Mouse (Mus musculus): ENCODE measurements around the gene Bach2. TPM values are rescaled to one million over a fixed set of nuclear protein-coding genes. Genes with fewer than 3 reads are reported as not detected.
A peak's percentile ranks its signal among the peaks of the same experiment; 100 is the strongest.

The Bach2 gene
- total RNA-seq, 1 experiment from 2014 or later = 8.9 TPM

- ATAC-seq (replicated peaks; ENCODE audit: low read depth, poor library complexity, severe bottlenecking) = no peak
Observed at GRCm38 (mm10) chr4:32320039-32320438, 81.4 kb downstream of the Bach2 start.

DNA sequence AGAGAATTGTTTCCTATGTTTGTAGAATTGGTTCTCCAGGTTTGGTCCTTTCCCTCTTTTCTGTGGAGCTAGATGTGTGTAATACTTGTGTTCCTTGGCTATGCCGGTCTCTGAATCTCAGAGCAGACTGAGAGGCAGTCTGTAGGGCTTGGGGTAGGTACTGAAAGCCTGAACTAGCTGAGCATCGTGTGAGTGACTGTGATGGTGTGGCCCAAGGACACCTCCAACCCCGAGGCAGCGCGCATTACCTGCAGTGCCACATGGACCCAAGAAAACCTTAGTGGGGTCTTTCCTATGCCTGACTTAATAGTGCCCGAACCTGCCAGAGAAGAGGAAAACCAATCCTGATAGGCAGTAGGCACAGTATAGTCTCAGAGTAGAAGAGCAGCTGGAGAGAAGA is 85.5 kb downstream of the Bach2 start:
- no peak for ATAC-seq (replicated peaks; ENCODE audit: low read depth, poor library complexity, severe bottlenecking)

DNA sequence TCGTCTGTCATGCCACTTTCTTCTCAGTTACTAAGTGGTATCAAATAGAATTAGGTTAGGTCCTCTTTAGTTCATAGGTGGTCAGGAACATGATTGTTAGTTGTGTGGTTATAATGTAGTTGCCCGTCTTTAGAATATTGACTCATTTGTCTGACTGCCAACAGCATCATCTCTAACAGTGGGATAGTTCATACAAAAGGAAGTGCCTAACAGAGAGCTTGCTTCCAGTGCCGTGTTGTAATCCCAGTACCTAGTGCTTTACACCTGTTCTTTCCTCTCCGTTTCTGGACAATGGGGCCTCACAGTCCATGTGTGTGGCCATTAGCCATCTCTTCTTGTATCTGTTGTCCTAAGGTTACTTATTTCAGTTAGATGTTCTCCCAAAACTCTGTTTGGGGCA is 86.4 kb downstream of the Bach2 start:
- ATAC-seq (replicated peaks; ENCODE audit: low read depth, poor library complexity, severe bottlenecking) = no peak

- ATAC-seq (replicated peaks; ENCODE audit: low read depth, poor library complexity, severe bottlenecking) = no peak
Observed at GRCm38 (mm10) chr4:32325596-32325995, 87.0 kb downstream of the Bach2 start.

- no peak for ATAC-seq (replicated peaks; ENCODE audit: low read depth, poor library complexity, severe bottlenecking)
Observed at GRCm38 (mm10) chr4:32326279-32326678, 87.7 kb downstream of the Bach2 start.

GRCm38 (mm10) chr4:32326860-32327259 is 88.3 kb downstream of the Bach2 start:
- ATAC-seq (replicated peaks; ENCODE audit: low read depth, poor library complexity, severe bottlenecking) = no peak

GRCm38 (mm10) chr4:32327626-32328025 is 89.0 kb downstream of the Bach2 start:
- no peak for ATAC-seq (replicated peaks; ENCODE audit: low read depth, poor library complexity, severe bottlenecking)

GRCm38 (mm10) chr4:32328561-32328960 is 90.0 kb downstream of the Bach2 start:
- ATAC-seq (replicated peaks; ENCODE audit: low read depth, poor library complexity, severe bottlenecking) = no peak

DNA sequence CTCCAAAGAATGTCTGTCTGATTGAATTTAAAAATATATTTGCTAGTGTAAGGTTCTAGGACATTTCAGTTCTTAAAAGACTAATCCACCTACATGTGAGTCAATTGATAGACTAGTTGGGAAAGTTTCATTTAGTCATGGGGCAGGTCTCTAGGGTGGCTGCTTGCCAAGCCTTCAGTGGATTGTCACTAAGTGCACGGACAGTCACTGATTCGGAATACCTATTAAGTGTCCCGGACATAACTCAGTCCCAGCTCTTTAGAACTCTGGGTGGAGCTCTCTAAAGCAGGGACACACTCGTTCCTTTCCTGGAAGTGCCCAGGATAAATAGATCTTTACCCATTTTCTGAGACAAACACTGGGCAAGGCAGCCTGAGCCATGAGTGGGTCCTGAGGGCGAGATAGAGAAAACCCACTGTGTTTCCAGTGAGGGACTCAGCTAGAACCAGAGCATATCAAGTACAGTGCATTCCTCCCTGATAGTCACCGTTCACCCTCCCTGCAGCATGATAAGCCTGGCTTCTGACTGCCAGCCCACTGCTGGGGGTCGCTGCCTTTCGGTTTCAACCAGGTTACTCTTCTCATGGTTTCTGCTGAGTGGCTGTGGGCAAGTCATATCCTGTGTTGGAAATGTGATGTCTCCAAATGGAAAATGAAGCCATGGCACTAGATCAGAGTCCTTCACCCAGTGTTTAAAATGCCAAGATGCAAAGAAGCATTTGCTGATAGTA is 92.1 kb downstream of the Bach2 start:
- peak; percentile 81 for ATAC-seq (replicated peaks; ENCODE audit: low read depth, poor library complexity, severe bottlenecking)

DNA sequence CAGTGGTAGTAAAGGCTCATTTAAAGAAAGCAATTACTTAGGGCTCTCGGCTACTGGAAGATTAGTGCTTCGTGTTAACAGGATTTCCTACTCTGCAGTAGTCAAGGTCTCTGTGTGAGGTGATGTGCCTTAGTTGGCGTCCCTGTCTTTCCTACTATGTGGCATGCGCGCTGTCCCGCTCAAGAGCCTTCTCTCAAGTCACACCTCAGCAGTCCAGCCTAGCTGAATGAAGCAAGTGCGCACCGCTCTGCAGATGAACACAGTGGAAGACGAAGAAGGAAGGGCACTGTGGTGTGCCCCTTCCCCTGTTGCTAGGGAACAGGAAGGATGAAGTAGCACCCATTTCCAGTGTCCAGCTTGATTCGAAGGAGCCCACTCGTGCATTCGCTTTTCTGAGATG is 93.4 kb downstream of the Bach2 start:
- no peak for ATAC-seq (replicated peaks; ENCODE audit: low read depth, poor library complexity, severe bottlenecking)

DNA sequence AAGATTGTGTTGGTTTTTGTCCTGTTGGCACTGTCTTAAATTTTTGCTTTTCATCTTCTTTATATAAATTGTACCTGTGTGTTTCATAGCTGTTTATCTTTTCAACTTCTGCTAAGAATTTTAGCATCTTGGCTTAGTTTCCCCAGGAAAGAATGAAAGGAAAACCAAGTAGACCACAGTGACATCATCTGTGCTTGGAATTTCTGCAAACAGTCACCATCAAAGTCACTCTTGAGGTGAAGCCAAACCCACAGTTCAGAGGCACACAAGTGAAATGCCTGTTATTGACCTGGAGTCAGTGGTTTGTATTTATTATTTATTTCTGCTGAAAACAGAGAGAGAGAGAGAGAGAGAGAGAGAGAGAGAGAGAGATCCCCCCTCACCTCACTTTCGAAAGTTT is 95.5 kb downstream of the Bach2 start:
- ATAC-seq (replicated peaks; ENCODE audit: low read depth, poor library complexity, severe bottlenecking) = no peak

DNA sequence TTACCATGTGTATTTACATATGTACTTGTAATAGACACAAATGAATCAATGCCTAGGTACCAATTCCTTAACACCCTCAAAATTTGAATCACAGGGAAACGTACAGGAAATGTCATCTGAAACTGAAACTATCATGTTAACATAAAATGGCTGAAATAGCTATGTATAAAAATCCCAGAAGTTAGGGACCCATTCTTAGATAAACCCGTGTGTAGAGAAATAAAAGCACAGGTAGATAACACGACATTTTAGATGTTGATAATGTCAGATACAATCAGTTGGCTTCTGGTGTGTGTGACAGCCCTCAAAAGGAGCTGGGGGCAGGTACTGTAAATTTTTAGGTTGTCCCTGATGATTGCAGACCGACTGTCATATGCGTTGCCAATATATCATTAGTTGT is 96.2 kb downstream of the Bach2 start:
- ATAC-seq (replicated peaks; ENCODE audit: low read depth, poor library complexity, severe bottlenecking) = no peak

- no peak for ATAC-seq (replicated peaks; ENCODE audit: low read depth, poor library complexity, severe bottlenecking)
Observed at GRCm38 (mm10) chr4:32335659-32336058, 97.1 kb downstream of the Bach2 start.

GRCm38 (mm10) chr4:32336642-32337041 is 98.0 kb downstream of the Bach2 start:
- ATAC-seq (replicated peaks; ENCODE audit: low read depth, poor library complexity, severe bottlenecking) = no peak

GRCm38 (mm10) chr4:32337638-32338037 is 99.0 kb downstream of the Bach2 start:
- ATAC-seq (replicated peaks; ENCODE audit: low read depth, poor library complexity, severe bottlenecking) = peak; percentile 84

- no peak for ATAC-seq (replicated peaks; ENCODE audit: low read depth, poor library complexity, severe bottlenecking)
Observed at GRCm38 (mm10) chr4:32338451-32338850, 99.8 kb downstream of the Bach2 start.

GRCm38 (mm10) chr4:32340844-32341243 is 102.2 kb downstream of the Bach2 start:
- ATAC-seq (replicated peaks; ENCODE audit: low read depth, poor library complexity, severe bottlenecking) = no peak

- no peak for ATAC-seq (replicated peaks; ENCODE audit: low read depth, poor library complexity, severe bottlenecking)
Observed at GRCm38 (mm10) chr4:32342269-32342668, 103.7 kb downstream of the Bach2 start.

DNA sequence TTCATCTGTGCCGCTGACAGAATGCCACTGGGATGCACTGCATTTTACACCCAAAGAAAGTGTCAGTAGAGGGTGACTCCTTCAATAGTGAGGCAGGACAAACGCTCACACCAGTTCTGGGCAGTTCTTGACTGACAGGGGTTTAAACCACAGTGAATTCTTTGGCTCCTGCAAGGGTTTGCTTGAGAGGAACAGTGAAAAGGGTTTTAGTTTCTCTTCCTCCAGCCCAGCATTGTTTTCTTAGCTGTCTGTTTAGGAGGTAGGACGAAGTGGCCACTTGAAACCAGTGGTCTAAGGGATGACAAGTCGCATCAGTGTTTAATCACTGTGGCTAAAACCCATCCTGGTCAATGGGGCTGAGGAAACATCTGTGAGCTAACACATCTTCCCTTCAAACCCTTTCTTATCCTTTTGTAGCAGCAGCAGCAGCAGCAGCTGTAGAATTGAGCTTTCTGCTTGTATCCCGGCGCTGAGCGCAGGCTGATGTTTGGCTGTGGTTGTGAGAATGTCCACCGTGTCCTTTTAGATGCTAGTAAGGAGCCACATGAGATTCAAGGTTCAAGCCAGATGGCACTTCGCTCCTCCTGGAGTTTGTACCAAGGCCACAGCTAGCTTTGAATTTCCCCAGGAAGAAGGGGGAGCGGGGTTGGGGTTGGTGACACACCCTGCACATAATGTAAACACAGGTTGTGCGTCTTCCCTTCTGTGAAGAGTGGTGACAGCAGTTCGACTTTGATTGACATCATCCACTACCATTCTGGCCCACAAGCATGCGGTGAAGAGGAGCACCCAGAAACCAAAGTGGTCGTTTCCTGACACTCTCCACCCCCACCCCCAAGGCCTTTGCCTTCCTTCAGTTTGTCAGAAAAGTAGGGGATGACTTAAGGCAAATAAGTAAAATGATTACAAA is 104.9 kb downstream of the Bach2 start:
- ATAC-seq (replicated peaks; ENCODE audit: low read depth, poor library complexity, severe bottlenecking) = peak; percentile 70

DNA sequence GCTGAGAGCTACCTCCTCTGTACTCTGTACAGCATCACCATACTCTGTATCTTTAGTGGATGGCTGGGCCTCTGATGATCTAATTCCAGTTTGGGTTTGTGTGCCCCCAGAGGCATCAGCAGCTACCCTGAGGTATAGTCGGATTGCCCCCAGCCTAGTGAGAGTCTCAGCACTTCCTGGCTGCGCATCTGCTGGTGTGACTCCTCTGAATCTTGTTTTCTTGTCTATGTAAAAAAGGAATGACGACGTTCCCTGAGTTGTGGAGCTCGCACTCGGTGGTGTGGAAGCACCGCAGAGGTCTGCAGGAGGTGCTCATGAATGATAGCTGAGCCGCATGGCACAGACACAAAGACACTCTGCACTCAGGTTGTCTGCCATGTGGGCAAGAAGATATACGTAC is 105.7 kb downstream of the Bach2 start:
- 0 out of 2 replicates have a peak, but pooled peaks have one; percentile 2 for ATAC-seq (replicated peaks; ENCODE audit: low read depth, poor library complexity, severe bottlenecking)

DNA sequence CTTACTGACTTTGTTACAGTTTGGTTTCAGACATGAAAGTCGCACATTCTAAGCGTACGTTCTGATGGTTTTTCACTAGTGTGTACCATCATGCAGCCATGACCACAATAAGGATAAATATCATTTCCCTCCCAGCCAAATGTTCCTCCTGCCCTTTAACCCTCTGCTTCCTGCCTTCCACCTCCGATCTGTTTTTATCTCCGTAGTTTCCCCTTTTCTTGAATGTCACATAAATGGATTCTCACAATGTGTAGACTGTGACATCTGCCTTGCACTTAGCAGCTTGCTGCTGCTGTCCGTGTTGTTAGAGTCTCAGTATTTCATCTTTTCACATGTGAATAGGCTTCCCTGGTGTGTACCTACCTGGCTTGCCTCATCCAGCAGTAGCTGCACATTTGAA is 108.6 kb downstream of the Bach2 start:
- peak; percentile 14; the same call in 1 of the 2 replicates for ATAC-seq (replicated peaks; ENCODE audit: low read depth, poor library complexity, severe bottlenecking)
